24 mouse cellular contexts compared by ENCODE assay signal in genomic region chr17:70807885-70808284, GRCm38 (mm10).
"Had no signal": no experiment of that assay in that cellular context is flagged by ENCODE, and none has a peak within 500 bp of the region (broad histone marks: within the 10 kb centered on the region; RNA-seq: fewer than 3 reads in every experiment).

No protein-coding gene starts in this region.

- H3K9me3 ChIP-seq: heart, embryonic 10.5 days; heart, embryonic 12.5 days; hindbrain, embryonic 13.5 days; hindbrain, embryonic 15.5 days; kidney, embryonic 15.5 days; limb, embryonic 13.5 days; limb, embryonic 15.5 days; liver, embryonic 12.5 days had no signal

- H3K36me3 ChIP-seq: heart, embryonic 10.5 days; heart, embryonic 12.5 days; hindbrain, embryonic 13.5 days; hindbrain, embryonic 15.5 days; kidney, embryonic 15.5 days; limb, embryonic 13.5 days; limb, embryonic 15.5 days; liver, embryonic 12.5 days had no signal

- DNase-seq: gastrocnemius, adult 2 months; gastrocnemius, postnatal 10 days; gastrocnemius, postnatal 25 days; heart, adult 18-20 months; heart, postnatal 10 days; kidney, adult 11 months; kidney, adult 2 months; kidney, adult 9 months; kidney, postnatal 14 days; kidney, postnatal 36 days; layer of hippocampus, adult 9-11 months; layer of hippocampus, postnatal 36 days; left cerebral cortex, postnatal 4 days had no signal

- H3K4me2 ChIP-seq: heart, embryonic 12.5 days; hindbrain, embryonic 13.5 days; limb, embryonic 15.5 days; liver, embryonic 12.5 days had no signal

- H3K27me3 ChIP-seq: heart, embryonic 12.5 days; hindbrain, embryonic 15.5 days; kidney, embryonic 15.5 days; limb, embryonic 13.5 days; limb, embryonic 15.5 days; liver, embryonic 12.5 days had no signal

- H3K4me1 ChIP-seq: heart, embryonic 10.5 days; heart, embryonic 12.5 days; hindbrain, embryonic 13.5 days; hindbrain, embryonic 15.5 days; limb, embryonic 13.5 days; limb, embryonic 15.5 days; liver, embryonic 12.5 days had no signal

- H3K27ac ChIP-seq: gastrocnemius, adult 2 months; heart, embryonic 10.5 days; hindbrain, embryonic 13.5 days; hindbrain, embryonic 15.5 days; hindbrain, postnatal 0 days; kidney, embryonic 15.5 days; kidney, postnatal 0 days; limb, embryonic 13.5 days; limb, embryonic 15.5 days; liver, embryonic 12.5 days; liver, embryonic 14.5 days had no signal

- H3K9ac ChIP-seq: heart, embryonic 12.5 days; hindbrain, embryonic 13.5 days; hindbrain, embryonic 15.5 days; kidney, embryonic 15.5 days; limb, embryonic 13.5 days; limb, embryonic 15.5 days; liver, embryonic 12.5 days; liver, embryonic 14.5 days had no signal

- H3K4me3 ChIP-seq: gastrocnemius, adult 2 months; heart, embryonic 10.5 days; heart, embryonic 12.5 days; hindbrain, embryonic 13.5 days; hindbrain, embryonic 15.5 days; kidney, embryonic 15.5 days; limb, embryonic 13.5 days; limb, embryonic 15.5 days; liver, embryonic 12.5 days had no signal
